Mouse (Mus musculus): ENCODE data around the gene Tfap2e. TPM values are rescaled to one million over a fixed set of nuclear protein-coding genes. Genes with fewer than 3 reads are reported as not detected.

The Tfap2e gene
- polyA plus RNA-seq (2014; fragmentation: Nextera tagmentation; extraction: Ambion mirVana), result not detected in 2 replicates

DNA sequence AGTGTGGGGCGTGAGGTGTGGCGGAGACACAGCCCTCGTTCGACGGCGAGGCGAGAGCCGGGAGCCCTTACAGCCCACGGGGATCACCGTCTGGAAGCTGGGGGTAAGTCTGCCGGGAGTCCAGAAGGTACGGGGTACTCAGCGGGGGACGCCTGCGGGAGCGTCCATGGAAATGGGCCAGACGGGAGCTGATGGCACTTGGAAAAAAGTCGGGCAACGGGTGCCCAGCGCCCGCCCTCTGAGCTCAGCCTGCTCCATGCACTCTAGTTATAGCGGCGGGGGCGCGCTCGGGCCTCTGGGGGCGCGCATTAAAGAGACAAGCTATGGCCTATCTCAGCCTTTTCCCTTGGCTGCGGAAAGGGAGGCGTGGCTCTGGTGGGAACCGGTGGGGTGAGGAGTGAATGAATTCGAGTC is at the start of gene Tfap2e:
TSS of gene Tfap2e (minus strand) at position 240 of the 414 bp plus-strand sequence.
- ATAC-seq (ENCODE audit: insufficient read depth), result peak; percentile 64; the same call in 1 of the 2 replicates
- WGBS, result 1% methylated on average over 32 of the region's 32 CpGs
- no peak within 1 kb of the TSS; the same call in 1 of the 2 replicates for H3K9ac ChIP-seq

DNA sequence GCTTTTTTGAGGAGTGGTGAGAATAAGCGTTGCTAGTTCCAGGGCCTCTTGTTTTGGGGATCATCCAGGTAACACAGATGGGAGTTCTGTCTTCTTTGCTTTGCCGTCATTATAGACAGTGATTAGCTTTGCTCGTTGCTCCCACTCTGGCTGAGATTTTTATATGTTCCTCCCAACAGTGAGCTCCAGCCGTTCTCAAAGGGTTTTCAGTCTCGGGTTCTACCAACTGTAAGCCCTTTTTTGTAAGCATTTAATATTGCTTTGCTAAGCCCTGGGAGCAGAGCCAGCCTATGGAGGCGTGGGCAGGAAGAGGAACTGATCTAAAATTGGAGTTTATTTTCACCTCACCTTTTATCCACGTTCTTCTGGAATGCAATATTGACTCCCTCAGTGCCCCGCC is 47.0 kb upstream of the Tfap2e start:
- no peak overlapping the region for H3K4me3 ChIP-seq (ENCODE audit: low read depth, low read length)
- no peak overlapping the region for H3K27ac ChIP-seq (ENCODE audit: low read depth)
- no peaks in the 10 kb centered on the region for H3K4me1 ChIP-seq (ENCODE audit: insufficient read depth)
- ATAC-seq (ENCODE audit: insufficient read depth) (no peak), DNase-seq (no peak)
- H3K9me3 ChIP-seq (ENCODE audit: low read depth, low read length), result no peaks in the 10 kb centered on the region
- H3K27me3 ChIP-seq (ENCODE audit: insufficient read depth, low read length), result no peaks in the 10 kb centered on the region
- 68% methylated on average over 8 of the region's 8 CpGs for WGBS
- no peak for TF ChIP-seq CTCF (IDR thresholded peaks at IDR 0.05; ENCODE audit: low read depth)
- H3K9ac ChIP-seq, result no peak overlapping the region
- no peaks in the 10 kb centered on the region for H3K36me3 ChIP-seq (ENCODE audit: insufficient read depth)
- H3K4me2 ChIP-seq, result no peak overlapping the region

More for the DNA sequence above, at the start of gene Tfap2e:
- Histone ChIP-seq H3K9me3 (ENCODE audit: low read depth, low read length) (no peaks in the 10 kb centered on the region), H3K4me3 (ENCODE audit: low read depth, low read length) (peak within 1 kb of the TSS; percentile 33), H3K27ac (ENCODE audit: low read depth) (no peak within 1 kb of the TSS), H3K36me3 (ENCODE audit: insufficient read depth) (no peaks in the 10 kb centered on the region), H3K4me1 (ENCODE audit: insufficient read depth) (peaks cover 2% of the 10 kb centered on the region; the same call in 1 of the 2 replicates), H3K4me2 (peak within 1 kb of the TSS; percentile 56), H3K27me3 (ENCODE audit: insufficient read depth, low read length) (peaks cover 78% of the 10 kb centered on the region)
- DNase-seq, result peak; percentile 79
- TF ChIP-seq CTCF (IDR thresholded peaks at IDR 0.05; ENCODE audit: low read depth), result no peak

DNA sequence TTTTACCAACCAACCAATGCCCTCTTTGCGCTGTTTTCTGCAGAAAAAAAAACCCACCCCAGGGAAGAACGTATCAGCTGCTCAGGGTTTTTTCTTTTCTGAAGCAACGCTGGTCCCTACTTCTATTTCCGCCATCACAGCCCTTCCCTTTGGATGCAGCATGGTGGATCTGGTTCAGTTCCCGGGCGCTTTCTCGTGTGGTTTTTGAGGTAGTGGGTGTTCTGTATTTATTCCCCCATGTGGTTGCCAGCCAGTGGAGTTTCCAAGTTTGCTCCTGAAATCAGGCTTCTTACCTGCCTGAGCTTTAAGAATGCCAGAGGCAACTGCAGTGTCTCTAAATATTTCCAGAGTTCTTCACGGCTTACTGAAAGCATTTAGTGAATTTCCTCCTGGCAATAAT is 46.5 kb upstream of the Tfap2e start:
- no peaks in the 10 kb centered on the region for H3K9me3 ChIP-seq (ENCODE audit: low read depth, low read length)
- H3K9ac ChIP-seq, result no peak overlapping the region
- no peaks in the 10 kb centered on the region for H3K4me1 ChIP-seq (ENCODE audit: insufficient read depth)
- 88% methylated on average over 8 of the region's 8 CpGs for WGBS
- no peaks in the 10 kb centered on the region for H3K27me3 ChIP-seq (ENCODE audit: insufficient read depth, low read length)
- H3K4me2 ChIP-seq, result no peak overlapping the region
- no peak overlapping the region for H3K27ac ChIP-seq (ENCODE audit: low read depth)
- no peak for ATAC-seq (ENCODE audit: insufficient read depth)
- H3K4me3 ChIP-seq (ENCODE audit: low read depth, low read length), result no peak overlapping the region
- DNase-seq, result no peak
- H3K36me3 ChIP-seq (ENCODE audit: insufficient read depth), result no peaks in the 10 kb centered on the region
- TF ChIP-seq CTCF (IDR thresholded peaks at IDR 0.05; ENCODE audit: low read depth), result no peak

GRCm38 (mm10) chr4:126781871-126782270 is 45.8 kb upstream of the Tfap2e start:
- Histone ChIP-seq H3K36me3 (ENCODE audit: insufficient read depth) (no peaks in the 10 kb centered on the region), H3K27ac (ENCODE audit: low read depth) (no peak overlapping the region), H3K9me3 (ENCODE audit: low read depth, low read length) (no peaks in the 10 kb centered on the region), H3K27me3 (ENCODE audit: insufficient read depth, low read length) (no peaks in the 10 kb centered on the region), H3K4me1 (ENCODE audit: insufficient read depth) (no peaks in the 10 kb centered on the region), H3K4me2 (no peak overlapping the region), H3K4me3 (ENCODE audit: low read depth, low read length) (no peak overlapping the region), H3K9ac (no peak overlapping the region)
- no peak for TF ChIP-seq CTCF (IDR thresholded peaks at IDR 0.05; ENCODE audit: low read depth)
- DNase-seq (no peak), ATAC-seq (ENCODE audit: insufficient read depth) (no peak)
- WGBS, result 80% methylated on average over 3 of the region's 3 CpGs

DNA sequence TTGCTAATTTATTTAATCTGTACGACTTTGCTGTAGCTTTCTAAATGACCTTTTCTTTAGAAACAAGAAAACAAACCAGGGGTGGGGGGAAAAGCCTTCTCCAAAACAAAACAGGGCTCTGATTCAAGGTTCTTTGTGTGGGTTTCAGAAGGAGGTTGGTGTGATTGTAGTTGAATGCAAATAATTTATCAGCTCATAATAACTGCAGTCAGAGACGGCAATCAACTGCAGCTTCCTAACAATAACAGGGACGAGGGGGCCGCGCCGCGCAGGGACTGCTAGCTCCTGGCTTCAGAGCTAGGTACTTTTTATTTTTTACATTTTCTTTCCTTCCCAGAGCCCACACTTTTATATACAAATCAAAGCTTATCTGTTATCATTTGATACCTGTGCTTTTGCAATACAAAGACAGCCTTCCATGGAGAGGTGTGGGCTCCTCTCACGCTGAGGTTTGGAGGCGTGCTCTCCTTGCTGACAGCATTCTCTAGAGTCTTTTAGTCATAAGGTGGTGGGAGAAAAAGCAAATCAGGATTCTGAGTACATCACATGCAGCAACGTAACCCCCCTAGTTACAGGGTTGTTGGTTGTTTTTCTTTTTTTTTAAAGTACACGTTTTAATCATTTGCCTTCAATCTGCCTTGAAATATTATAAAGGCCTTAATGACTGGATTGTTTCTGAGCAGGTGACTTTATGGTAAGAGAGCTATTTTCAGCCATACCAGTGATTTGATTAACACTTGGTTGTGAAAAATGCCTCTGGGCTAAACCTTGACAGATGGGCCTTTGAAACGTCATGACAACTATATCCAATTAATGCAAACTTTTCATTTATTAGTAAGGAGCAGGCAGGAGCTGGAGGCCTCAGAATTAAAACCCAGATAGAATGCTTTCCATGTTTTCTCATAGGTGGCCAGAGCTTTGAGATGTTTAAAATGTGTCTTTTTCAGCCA is 44.1 kb upstream of the Tfap2e start:
- DNase-seq (no peak), ATAC-seq (ENCODE audit: insufficient read depth) (no peak)
- Histone ChIP-seq H3K9ac (no peak overlapping the region), H3K36me3 (ENCODE audit: insufficient read depth) (no peaks in the 10 kb centered on the region), H3K4me2 (no peak overlapping the region), H3K27ac (ENCODE audit: low read depth) (no peak overlapping the region), H3K4me1 (ENCODE audit: insufficient read depth) (no peaks in the 10 kb centered on the region), H3K27me3 (ENCODE audit: insufficient read depth, low read length) (no peaks in the 10 kb centered on the region), H3K4me3 (ENCODE audit: low read depth, low read length) (no peak overlapping the region), H3K9me3 (ENCODE audit: low read depth, low read length) (no peaks in the 10 kb centered on the region)
- TF ChIP-seq CTCF (IDR thresholded peaks at IDR 0.05; ENCODE audit: low read depth), result no peak
- 74% methylated on average over 12 of the region's 12 CpGs for WGBS

DNA sequence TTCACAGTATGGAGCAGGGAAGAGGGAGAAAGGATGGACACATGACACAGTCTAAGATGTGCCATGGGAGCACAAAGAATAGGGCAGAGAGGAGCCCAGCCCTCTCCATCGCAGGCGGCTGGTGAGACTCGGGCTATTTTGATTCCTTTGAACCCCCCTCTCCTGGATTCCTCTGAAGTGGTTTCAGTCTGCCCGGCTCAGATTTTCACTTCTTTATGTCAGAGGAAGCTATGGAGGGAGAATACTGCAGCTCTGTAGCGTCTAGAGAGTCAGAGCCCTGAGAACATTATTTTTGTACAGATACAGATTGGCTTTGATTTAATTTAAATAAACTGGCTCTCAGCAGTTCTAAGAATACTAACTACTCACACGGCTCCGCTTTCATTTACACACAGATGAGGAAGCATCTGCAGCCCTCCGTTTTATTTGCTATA is 43.1 kb upstream of the Tfap2e start:
- no peak for TF ChIP-seq CTCF (IDR thresholded peaks at IDR 0.05; ENCODE audit: low read depth)
- ATAC-seq (ENCODE audit: insufficient read depth), result no peak
- Histone ChIP-seq H3K4me2 (no peak overlapping the region), H3K4me1 (ENCODE audit: insufficient read depth) (no peaks in the 10 kb centered on the region), H3K4me3 (ENCODE audit: low read depth, low read length) (no peak overlapping the region), H3K9ac (no peak overlapping the region), H3K36me3 (ENCODE audit: insufficient read depth) (no peaks in the 10 kb centered on the region), H3K9me3 (ENCODE audit: low read depth, low read length) (no peaks in the 10 kb centered on the region), H3K27ac (ENCODE audit: low read depth) (no peak overlapping the region), H3K27me3 (ENCODE audit: insufficient read depth, low read length) (no peaks in the 10 kb centered on the region)
- 42% methylated on average over 8 of the region's 8 CpGs for WGBS
- DNase-seq, result peak; percentile 6

- no peak for DNase-seq
- Histone ChIP-seq H3K36me3 (ENCODE audit: insufficient read depth) (no peaks in the 10 kb centered on the region), H3K4me1 (ENCODE audit: insufficient read depth) (no peaks in the 10 kb centered on the region), H3K9me3 (ENCODE audit: low read depth, low read length) (no peaks in the 10 kb centered on the region), H3K4me2 (no peak overlapping the region), H3K27me3 (ENCODE audit: insufficient read depth, low read length) (no peaks in the 10 kb centered on the region), H3K4me3 (ENCODE audit: low read depth, low read length) (no peak overlapping the region), H3K9ac (no peak overlapping the region), H3K27ac (ENCODE audit: low read depth) (no peak overlapping the region)
- no peak for TF ChIP-seq CTCF (IDR thresholded peaks at IDR 0.05; ENCODE audit: low read depth)
- no peak for ATAC-seq (ENCODE audit: insufficient read depth)
- WGBS, result 33% methylated on average over 1 of the region's 1 CpGs
These were observed 39.1 kb upstream of the Tfap2e start for GRCm38 (mm10) chr4:126775182-126775581.
